Mouse (Mus musculus): ENCODE measurements at regions not wholly inside any gene's neighbourhood (a gene's known extent, or its start where the extent isn't known, plus 50 kb on each side); places are given as distances from the start of the nearest gene placed in this dataset.

- Histone ChIP-seq H3K4me3 (replicated peaks) (no peak overlapping the region), H3K36me3 (ENCODE audit: control insufficient read depth) (no peaks in the 10 kb centered on the region), H3K4me1 (ENCODE audit: control insufficient read depth) (no peaks in the 10 kb centered on the region), H3K27me3 (ENCODE audit: control insufficient read depth) (no peaks in the 10 kb centered on the region), H3K9me3 (ENCODE audit: control insufficient read depth, low read length) (no peaks in the 10 kb centered on the region)
- no peak for TF ChIP-seq TAL1 (IDR thresholded peaks at IDR 0.05; ENCODE audit: low read length)
- TF ChIP-seq GATA1 (IDR thresholded peaks at IDR 0.05; ENCODE audit: low read length), result no peak
Observed at GRCm38 (mm10) chr1:193541934-193542580, 172.0 kb upstream of the Camk1g start.

- Histone ChIP-seq H3K9me3 (ENCODE audit: control insufficient read depth, low read length) (no peaks in the 10 kb centered on the region), H3K27me3 (ENCODE audit: control insufficient read depth) (no peaks in the 10 kb centered on the region), H3K4me1 (ENCODE audit: control insufficient read depth) (no peaks in the 10 kb centered on the region), H3K4me3 (replicated peaks) (no peak overlapping the region), H3K36me3 (ENCODE audit: control insufficient read depth) (no peaks in the 10 kb centered on the region)
- no peak for TF ChIP-seq GATA1 (IDR thresholded peaks at IDR 0.05; ENCODE audit: low read length)
- TF ChIP-seq TAL1 (IDR thresholded peaks at IDR 0.05; ENCODE audit: low read length), result no peak
Observed at GRCm38 (mm10) chr1:193541281-193541680, 171.2 kb upstream of the Camk1g start.

DNA sequence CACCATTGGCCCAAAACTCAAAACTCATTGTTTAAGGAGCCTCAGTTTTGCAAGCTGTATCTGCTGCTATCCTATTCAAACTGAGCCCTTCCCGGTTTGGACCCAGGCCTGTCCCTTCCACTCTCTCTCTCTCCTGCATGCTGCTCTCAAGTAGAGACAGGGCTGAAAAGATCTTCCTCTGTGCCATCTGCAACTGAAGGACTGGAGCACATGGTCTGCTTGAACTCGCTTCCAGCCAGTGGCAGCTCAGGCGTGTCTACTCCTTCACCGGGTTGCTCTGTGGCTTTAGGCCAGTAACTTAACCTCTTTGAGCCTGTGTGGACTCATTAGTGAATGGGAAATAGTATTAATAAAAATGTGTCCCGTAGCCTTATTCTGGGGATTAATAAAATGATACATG lies 170.4 kb upstream of the Camk1g start:
- Histone ChIP-seq H3K27me3 (ENCODE audit: control insufficient read depth) (no peaks in the 10 kb centered on the region), H3K4me1 (ENCODE audit: control insufficient read depth) (no peaks in the 10 kb centered on the region), H3K9me3 (ENCODE audit: control insufficient read depth, low read length) (no peaks in the 10 kb centered on the region), H3K4me3 (replicated peaks) (no peak overlapping the region), H3K36me3 (ENCODE audit: control insufficient read depth) (no peaks in the 10 kb centered on the region)
- TF ChIP-seq GATA1 (IDR thresholded peaks at IDR 0.05; ENCODE audit: low read length) (no peak), TAL1 (IDR thresholded peaks at IDR 0.05; ENCODE audit: low read length) (no peak)

- TF ChIP-seq GATA1 (IDR thresholded peaks at IDR 0.05; ENCODE audit: low read length), result no peak
- no peak for TF ChIP-seq TAL1 (IDR thresholded peaks at IDR 0.05; ENCODE audit: low read length)
- no peak overlapping the region for H3K4me3 ChIP-seq (replicated peaks)
- no peaks in the 10 kb centered on the region for H3K4me1 ChIP-seq (ENCODE audit: control insufficient read depth)
- H3K27me3 ChIP-seq (ENCODE audit: control insufficient read depth), result no peaks in the 10 kb centered on the region
- H3K9me3 ChIP-seq (ENCODE audit: control insufficient read depth, low read length), result no peaks in the 10 kb centered on the region
- no peaks in the 10 kb centered on the region for H3K36me3 ChIP-seq (ENCODE audit: control insufficient read depth)
Observed at GRCm38 (mm10) chr1:193539261-193539660, 169.2 kb upstream of the Camk1g start.

- Histone ChIP-seq H3K4me3 (replicated peaks) (no peak overlapping the region), H3K9me3 (ENCODE audit: control insufficient read depth, low read length) (no peaks in the 10 kb centered on the region), H3K36me3 (ENCODE audit: control insufficient read depth) (no peaks in the 10 kb centered on the region), H3K27me3 (ENCODE audit: control insufficient read depth) (no peaks in the 10 kb centered on the region), H3K4me1 (ENCODE audit: control insufficient read depth) (no peaks in the 10 kb centered on the region)
- TF ChIP-seq GATA1 (IDR thresholded peaks at IDR 0.05; ENCODE audit: low read length), result no peak
- TF ChIP-seq TAL1 (IDR thresholded peaks at IDR 0.05; ENCODE audit: low read length), result no peak
Observed at GRCm38 (mm10) chr1:193538425-193538824, 168.3 kb upstream of the Camk1g start.

DNA sequence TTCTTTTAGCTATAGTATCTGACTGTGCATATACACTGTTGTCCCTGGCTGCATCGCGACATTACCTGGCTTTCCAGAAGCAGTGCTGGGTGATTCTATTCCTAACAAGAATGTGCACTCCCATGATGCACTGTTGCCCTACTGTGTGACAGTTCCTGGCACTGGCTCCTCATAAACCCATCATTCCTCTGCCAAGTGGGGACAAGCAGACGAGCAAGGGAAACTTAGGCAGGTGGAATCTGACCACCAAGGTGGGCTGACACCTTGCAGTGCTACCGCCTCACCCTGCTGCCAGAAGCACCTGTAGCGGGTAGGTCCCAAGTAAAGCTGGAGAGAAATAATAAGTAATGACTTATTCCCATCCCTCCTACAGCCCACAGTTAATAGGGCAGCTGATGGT lies 167.5 kb upstream of the Camk1g start:
- no peak for TF ChIP-seq GATA1 (IDR thresholded peaks at IDR 0.05; ENCODE audit: low read length)
- Histone ChIP-seq H3K4me1 (ENCODE audit: control insufficient read depth) (no peaks in the 10 kb centered on the region), H3K36me3 (ENCODE audit: control insufficient read depth) (no peaks in the 10 kb centered on the region), H3K9me3 (ENCODE audit: control insufficient read depth, low read length) (no peaks in the 10 kb centered on the region), H3K4me3 (replicated peaks) (no peak overlapping the region), H3K27me3 (ENCODE audit: control insufficient read depth) (no peaks in the 10 kb centered on the region)

- TF ChIP-seq TAL1 (IDR thresholded peaks at IDR 0.05; ENCODE audit: low read length) (no peak), GATA1 (IDR thresholded peaks at IDR 0.05; ENCODE audit: low read length) (no peak)
- Histone ChIP-seq H3K9me3 (ENCODE audit: control insufficient read depth, low read length) (no peaks in the 10 kb centered on the region), H3K4me3 (replicated peaks) (no peak overlapping the region), H3K4me1 (ENCODE audit: control insufficient read depth) (no peaks in the 10 kb centered on the region), H3K27me3 (ENCODE audit: control insufficient read depth) (no peaks in the 10 kb centered on the region), H3K36me3 (ENCODE audit: control insufficient read depth) (no peaks in the 10 kb centered on the region)
Observed at GRCm38 (mm10) chr1:193536552-193536951, 166.5 kb upstream of the Camk1g start.

DNA sequence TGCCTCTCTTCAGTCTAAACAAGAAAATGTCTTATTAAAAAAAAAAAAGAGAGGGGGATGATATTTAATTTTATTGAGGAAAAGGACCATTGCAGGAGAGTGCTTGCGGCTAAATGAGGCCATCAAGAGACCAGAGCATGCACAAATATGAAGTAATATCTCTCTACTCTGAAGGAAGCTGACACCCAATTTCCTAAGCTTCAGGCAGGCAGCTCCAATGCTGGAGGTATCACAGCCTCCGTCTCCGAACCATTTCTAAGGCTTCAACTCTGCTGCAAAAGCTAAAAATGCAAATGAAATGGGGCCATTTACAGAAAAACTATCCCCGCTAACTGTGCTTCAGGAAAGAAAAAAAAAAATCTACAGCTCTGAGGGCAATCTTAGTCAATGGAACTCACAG lies 164.4 kb upstream of the Camk1g start:
- H3K36me3 ChIP-seq (ENCODE audit: control insufficient read depth), result no peaks in the 10 kb centered on the region
- H3K4me3 ChIP-seq (replicated peaks), result no peak overlapping the region
- H3K4me1 ChIP-seq (ENCODE audit: control insufficient read depth), result no peaks in the 10 kb centered on the region
- TF ChIP-seq GATA1 (IDR thresholded peaks at IDR 0.05; ENCODE audit: low read length) (no peak), TAL1 (IDR thresholded peaks at IDR 0.05; ENCODE audit: low read length) (no peak)
- H3K27me3 ChIP-seq (ENCODE audit: control insufficient read depth), result no peaks in the 10 kb centered on the region
- H3K9me3 ChIP-seq (ENCODE audit: control insufficient read depth, low read length), result no peaks in the 10 kb centered on the region

DNA sequence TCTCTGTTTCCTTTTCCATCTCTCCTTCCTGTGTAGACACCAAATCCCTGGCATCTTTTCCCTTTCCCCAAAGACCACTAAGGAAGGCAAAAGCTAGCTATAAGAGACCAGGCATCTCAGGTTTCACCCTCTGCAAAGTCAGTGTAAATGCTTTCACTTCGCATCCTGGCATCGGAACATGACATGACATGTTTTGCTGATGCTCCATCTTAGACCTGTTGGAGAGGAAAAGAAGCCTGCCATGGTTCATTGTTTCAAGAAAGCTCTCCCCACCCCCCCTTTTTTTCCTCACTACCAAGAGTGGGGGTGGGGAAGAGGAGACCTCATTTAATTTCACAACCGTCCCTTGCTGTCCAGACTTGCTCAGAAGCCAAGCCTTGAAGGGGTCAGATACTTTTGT lies 156.4 kb upstream of the Camk1g start:
- H3K36me3 ChIP-seq (ENCODE audit: control insufficient read depth), result no peaks in the 10 kb centered on the region
- no peaks in the 10 kb centered on the region for H3K27me3 ChIP-seq (ENCODE audit: control insufficient read depth)
- TF ChIP-seq GATA1 (IDR thresholded peaks at IDR 0.05; ENCODE audit: low read length) (no peak), TAL1 (IDR thresholded peaks at IDR 0.05; ENCODE audit: low read length) (no peak)

GRCm38 (mm10) chr1:193522007-193522406 lies 151.9 kb upstream of the Camk1g start:
- H3K4me1 ChIP-seq (ENCODE audit: control insufficient read depth), result no peaks in the 10 kb centered on the region
- H3K9me3 ChIP-seq (ENCODE audit: control insufficient read depth, low read length), result no peaks in the 10 kb centered on the region
- H3K27me3 ChIP-seq (ENCODE audit: control insufficient read depth), result no peaks in the 10 kb centered on the region
- H3K4me3 ChIP-seq (replicated peaks), result no peak overlapping the region
- TF ChIP-seq GATA1 (IDR thresholded peaks at IDR 0.05; ENCODE audit: low read length) (no peak), TAL1 (IDR thresholded peaks at IDR 0.05; ENCODE audit: low read length) (no peak)
- H3K36me3 ChIP-seq (ENCODE audit: control insufficient read depth), result no peaks in the 10 kb centered on the region

More for the DNA sequence above, 156.4 kb upstream of the Camk1g start:
- H3K9me3 ChIP-seq (ENCODE audit: control insufficient read depth, low read length), result no peaks in the 10 kb centered on the region
- H3K4me1 ChIP-seq (ENCODE audit: control insufficient read depth), result no peaks in the 10 kb centered on the region
- no peak overlapping the region for H3K4me3 ChIP-seq (replicated peaks)
